Mouse (Mus musculus): ENCODE measurements around the gene Nrsn2.

Gene Nrsn2

GRCm38 (mm10) chr2:152376345-152376741 lies at the start of gene Nrsn2:
Nrsn2 (minus strand) TSS chr2:152376638.
- no peak for DNase-seq

- no peak for DNase-seq
Observed at GRCm38 (mm10) chr2:152415786-152416185, 39.3 kb upstream of the Nrsn2 start.

GRCm38 (mm10) chr2:152415287-152415686 lies 38.8 kb upstream of the Nrsn2 start, which contains the start of gene 6820408C15Rik:
6820408C15Rik (plus strand) TSS chr2:152415587.
- DNase-seq = no peak

GRCm38 (mm10) chr2:152414591-152415165 lies 38.2 kb upstream of the Nrsn2 start, which contains the start of gene Zcchc3:
Zcchc3 (minus strand) TSS chr2:152415027.
- peak; percentile 89 for DNase-seq

GRCm38 (mm10) chr2:152413765-152414584 lies 37.5 kb upstream of the Nrsn2 start:
- DNase-seq = peak; percentile 65

- no peak for DNase-seq
Observed at GRCm38 (mm10) chr2:152413158-152413764, 36.8 kb upstream of the Nrsn2 start.

- no peak for DNase-seq
Observed at GRCm38 (mm10) chr2:152412526-152413157, 36.2 kb upstream of the Nrsn2 start.

- no peak for DNase-seq
Observed at GRCm38 (mm10) chr2:152411471-152411870, 35.0 kb upstream of the Nrsn2 start.

- DNase-seq = peak; percentile 61
Observed at GRCm38 (mm10) chr2:152410971-152411371, 34.5 kb upstream of the Nrsn2 start.

GRCm38 (mm10) chr2:152409781-152410180 lies 33.3 kb upstream of the Nrsn2 start:
- DNase-seq = no peak

GRCm38 (mm10) chr2:152406126-152406525 lies 29.7 kb upstream of the Nrsn2 start:
- DNase-seq = peak; percentile 92

GRCm38 (mm10) chr2:152399122-152399542 lies 22.7 kb upstream of the Nrsn2 start:
- no peak for DNase-seq

GRCm38 (mm10) chr2:152398691-152399090 lies 22.3 kb upstream of the Nrsn2 start:
- DNase-seq = peak; percentile 94

- peak; percentile 97 for DNase-seq
Observed at GRCm38 (mm10) chr2:152397680-152398435, 21.4 kb upstream of the Nrsn2 start, which contains the start of gene Sox12. Sox12 (minus strand) TSS chr2:152398063.

GRCm38 (mm10) chr2:152397004-152397589 lies 20.7 kb upstream of the Nrsn2 start:
- peak; percentile 75 for DNase-seq

- peak; percentile 76 for DNase-seq
Observed at GRCm38 (mm10) chr2:152396110-152397003, 19.9 kb upstream of the Nrsn2 start.

- no peak for DNase-seq
Observed at GRCm38 (mm10) chr2:152395271-152395920, 19.0 kb upstream of the Nrsn2 start.

- no peak for DNase-seq
Observed at GRCm38 (mm10) chr2:152393225-152394017, 17.0 kb upstream of the Nrsn2 start.

- peak; percentile 50 for DNase-seq
Observed at GRCm38 (mm10) chr2:152392786-152393185, 16.3 kb upstream of the Nrsn2 start.

Measured in kidney, adult 18-20 months (tissue).